Mouse (Mus musculus) kidney, embryonic 16.5 days (tissue): Measurements from ENCODE around the gene Il16. TPM values are rescaled to one million over a fixed set of nuclear protein-coding genes. Genes with fewer than 3 reads are reported as not detected.

Experiments
- ATAC-seq: fragments of 200-750 bp; cut with Nextera tagmentation; 2 replicates; pipeline ENCODE4 v1.8.0; 2017; ENCODE audit warnings: moderate TSS enrichment; ENCODE audit not compliant: low FRiP score, low TSS enrichment
- H3K27ac ChIP-seq: fragments of 300-500 bp; sonication (generic); 2 replicates; pipeline ENCODE4 v1.5.1; 2014; ENCODE audit warnings: low read length
- H3K27me3 ChIP-seq: fragments of 300-500 bp; sonication (generic); 2 replicates; pipeline ENCODE4 v1.6.1; 2014; ENCODE audit warnings: low read length, control low read depth, mixed read lengths; ENCODE audit not compliant: insufficient read depth
- H3K36me3 ChIP-seq: fragments of 300-500 bp; sonication (generic); 2 replicates; pipeline ENCODE4 v1.6.1; 2014; ENCODE audit warnings: low read length, control low read depth, mixed read lengths; ENCODE audit not compliant: insufficient read depth
- H3K4me1 ChIP-seq: fragments of 300-500 bp; sonication (generic); 2 replicates; pipeline ENCODE4 v1.6.1; 2014; ENCODE audit warnings: low read length, control low read depth, mixed read lengths; ENCODE audit not compliant: insufficient read depth
- H3K4me2 ChIP-seq: fragments of 300-500 bp; sonication (generic); replicated peaks from 2 replicates; pipeline ENCODE4 v1.6.1; 2014; ENCODE audit warnings: low read depth, low read length
- H3K4me3 ChIP-seq: fragments of 300-500 bp; sonication (generic); 2 replicates; pipeline ENCODE4 v1.5.1; 2014; ENCODE audit warnings: mild to moderate bottlenecking, low read length
- H3K9ac ChIP-seq: fragments of 300-500 bp; sonication (generic); replicated peaks from 2 replicates; pipeline ENCODE4 v1.6.1; 2014; ENCODE audit warnings: low read length
- H3K9me3 ChIP-seq: fragments of 300-500 bp; sonication (generic); 2 replicates; pipeline ENCODE4 v1.6.1; 2016; ENCODE audit warnings: low read length, control low read depth
- WGBS: fragments of 180-500 bp; shearing (Covaris S2); extraction: QIAGEN DNeasy Blood & Tissue Kit; methylation state at CpG from one replicate; pipeline ENCODE4 v1.1.7; 2014; 5-methylcytosine and 5-hydroxymethylcytosine counted together
- polyA plus RNA-seq: library from polyadenylated mRNA; unstranded; fragments of >200 nt; fragmentation: Nextera tagmentation; extraction: Ambion mirVana; gene quantifications from 2 replicates; pipeline ENCODE4 v1.2.1, GENCODE M21; 2015

The Il16 gene
- polyA plus RNA-seq, 1 experiment from 2014 or later: 5.1 TPM

GRCm38 (mm10) chr7:83653605-83654051 lies 91.9 kb downstream of the Il16 start:
- 92% methylated on average over 2 of the region's 2 CpGs for WGBS
- Histone ChIP-seq H3K4me3 (no peak overlapping the region), H3K4me1 (no peaks in the 10 kb centered on the region), H3K4me2 (no peak overlapping the region), H3K36me3 (no peaks in the 10 kb centered on the region), H3K27me3 (no peaks in the 10 kb centered on the region), H3K27ac (no peak overlapping the region), H3K9ac (no peak overlapping the region), H3K9me3 (no peaks in the 10 kb centered on the region; the same call in 1 of the 2 replicates)
- ATAC-seq: no peak

- Histone ChIP-seq H3K9me3 (no peaks in the 10 kb centered on the region), H3K36me3 (no peaks in the 10 kb centered on the region), H3K4me1 (no peaks in the 10 kb centered on the region), H3K4me2 (no peak overlapping the region), H3K27me3 (no peaks in the 10 kb centered on the region), H3K27ac (no peak overlapping the region), H3K4me3 (no peak overlapping the region), H3K9ac (no peak overlapping the region)
- no peak for ATAC-seq
- 82% methylated on average over 5 of the region's 5 CpGs for WGBS
Observed at GRCm38 (mm10) chr7:83652498-83652897, 93.0 kb downstream of the Il16 start.

- Histone ChIP-seq H3K4me1 (no peaks in the 10 kb centered on the region), H3K9me3 (no peaks in the 10 kb centered on the region), H3K27me3 (no peaks in the 10 kb centered on the region), H3K36me3 (no peaks in the 10 kb centered on the region), H3K4me2 (no peak overlapping the region), H3K4me3 (no peak overlapping the region), H3K27ac (no peak overlapping the region), H3K9ac (no peak overlapping the region)
- ATAC-seq: no peak
- WGBS: 86% methylated on average over 5 of the region's 5 CpGs
Observed at GRCm38 (mm10) chr7:83650638-83651037, 94.9 kb downstream of the Il16 start.

GRCm38 (mm10) chr7:83648807-83649206 lies 96.7 kb downstream of the Il16 start:
- H3K4me1 ChIP-seq: no peaks in the 10 kb centered on the region
- H3K9me3 ChIP-seq: no peaks in the 10 kb centered on the region
- no peaks in the 10 kb centered on the region for H3K27me3 ChIP-seq
- H3K4me3 ChIP-seq: no peak overlapping the region
- no peak overlapping the region for H3K4me2 ChIP-seq
- no peak for ATAC-seq
- 78% methylated on average over 7 of the region's 7 CpGs for WGBS
- H3K9ac ChIP-seq: no peak overlapping the region
- H3K36me3 ChIP-seq: no peaks in the 10 kb centered on the region
- no peak overlapping the region for H3K27ac ChIP-seq

GRCm38 (mm10) chr7:83645476-83645875 lies 100.0 kb downstream of the Il16 start:
- no peaks in the 10 kb centered on the region for H3K9me3 ChIP-seq
- H3K27ac ChIP-seq: no peak overlapping the region
- H3K36me3 ChIP-seq: peaks cover 13% of the 10 kb centered on the region
- H3K9ac ChIP-seq: no peak overlapping the region
- H3K27me3 ChIP-seq: no peaks in the 10 kb centered on the region
- no peak for ATAC-seq
- 63% methylated on average over 5 of the region's 5 CpGs for WGBS
- H3K4me1 ChIP-seq: 0 out of 2 replicates have a peak, but pooled peaks cover 4% of the 10 kb centered on the region
- H3K4me2 ChIP-seq: no peak overlapping the region
- no peak overlapping the region for H3K4me3 ChIP-seq

- no peak for ATAC-seq
- Histone ChIP-seq H3K9ac (no peak overlapping the region), H3K4me3 (no peak overlapping the region), H3K27me3 (no peaks in the 10 kb centered on the region), H3K36me3 (peaks cover 17% of the 10 kb centered on the region), H3K9me3 (no peaks in the 10 kb centered on the region), H3K27ac (no peak overlapping the region), H3K4me1 (0 out of 2 replicates have a peak, but pooled peaks cover 4% of the 10 kb centered on the region), H3K4me2 (no peak overlapping the region)
- WGBS: 86% methylated on average over 2 of the region's 2 CpGs
Observed at GRCm38 (mm10) chr7:83644761-83645160, 100.8 kb downstream of the Il16 start.

GRCm38 (mm10) chr7:83643581-83643980 lies 101.9 kb downstream of the Il16 start:
- Histone ChIP-seq H3K9ac (no peak overlapping the region), H3K36me3 (peaks cover 17% of the 10 kb centered on the region), H3K27ac (no peak overlapping the region), H3K27me3 (no peaks in the 10 kb centered on the region), H3K9me3 (no peaks in the 10 kb centered on the region), H3K4me1 (0 out of 2 replicates have a peak, but pooled peaks cover 4% of the 10 kb centered on the region), H3K4me3 (no peak overlapping the region), H3K4me2 (no peak overlapping the region)
- 82% methylated on average over 6 of the region's 6 CpGs for WGBS
- ATAC-seq: no peak; the same call in 1 of the 2 replicates

GRCm38 (mm10) chr7:83641163-83641562 lies 104.4 kb downstream of the Il16 start:
- WGBS: 76% methylated on average over 2 of the region's 2 CpGs
- Histone ChIP-seq H3K36me3 (peaks cover 31% of the 10 kb centered on the region), H3K9me3 (no peaks in the 10 kb centered on the region), H3K4me3 (no peak overlapping the region), H3K27me3 (no peaks in the 10 kb centered on the region), H3K27ac (no peak overlapping the region), H3K4me1 (0 out of 2 replicates have a peak, but pooled peaks cover 4% of the 10 kb centered on the region), H3K9ac (no peak overlapping the region), H3K4me2 (no peak overlapping the region)
- ATAC-seq: no peak

- WGBS: 90% methylated on average over 5 of the region's 5 CpGs
- H3K9ac ChIP-seq: no peak overlapping the region
- no peaks in the 10 kb centered on the region for H3K9me3 ChIP-seq
- no peaks in the 10 kb centered on the region for H3K27me3 ChIP-seq
- ATAC-seq: no peak
- peaks cover 34% of the 10 kb centered on the region for H3K36me3 ChIP-seq
- no peak overlapping the region for H3K4me3 ChIP-seq
- H3K4me1 ChIP-seq: 0 out of 2 replicates have a peak, but pooled peaks cover 4% of the 10 kb centered on the region
- no peak overlapping the region for H3K27ac ChIP-seq
- no peak overlapping the region for H3K4me2 ChIP-seq
Observed at GRCm38 (mm10) chr7:83640581-83640980, 104.9 kb downstream of the Il16 start.

- Histone ChIP-seq H3K4me3 (no peak overlapping the region), H3K4me2 (no peak overlapping the region), H3K27ac (no peak overlapping the region), H3K4me1 (0 out of 2 replicates have a peak, but pooled peaks cover 4% of the 10 kb centered on the region), H3K27me3 (no peaks in the 10 kb centered on the region), H3K9ac (no peak overlapping the region), H3K36me3 (peaks cover 34% of the 10 kb centered on the region), H3K9me3 (no peaks in the 10 kb centered on the region)
- 77% methylated on average over 3 of the region's 3 CpGs for WGBS
- ATAC-seq: no peak
Observed at GRCm38 (mm10) chr7:83639084-83639483, 106.4 kb downstream of the Il16 start.
